Mouse (Mus musculus) intestine, embryonic 14.5 days (tissue): ENCODE data around the gene Ube2h. TPM values are rescaled to one million over a fixed set of nuclear protein-coding genes. Genes with fewer than 3 reads are reported as not detected.

Experiments
- ATAC-seq: fragments of 200-750 bp; cut with Nextera tagmentation; replicated peaks from 2 replicates; pipeline ENCODE4 v1.8.0; 2017; ENCODE audit warnings: low read depth, moderate number of reproducible peaks, moderate TSS enrichment, moderate library complexity; ENCODE audit not compliant: low FRiP score, low TSS enrichment
- DNase-seq: peaks from one replicate; pipeline ENCODE4 v3.0.0-alpha.2; 2018; ENCODE audit warnings: low spot score
- H3K27ac ChIP-seq: fragments of 300-500 bp; sonication (generic); 2 replicates; pipeline ENCODE4 v1.5.1; 2014; ENCODE audit warnings: low read depth, mild to moderate bottlenecking, control low read depth
- H3K27me3 ChIP-seq: fragments of 300-500 bp; sonication (generic); replicated peaks from 2 replicates; pipeline ENCODE4 v1.6.1; 2014; ENCODE audit warnings: low read length, control low read depth; ENCODE audit not compliant: control insufficient read depth, insufficient read depth
- H3K36me3 ChIP-seq: fragments of 300-500 bp; sonication (generic); 2 replicates; pipeline ENCODE4 v1.6.1; 2014; ENCODE audit warnings: low read length, control low read depth; ENCODE audit not compliant: control insufficient read depth, insufficient read depth
- H3K4me1 ChIP-seq: fragments of 300-500 bp; sonication (generic); replicated peaks from 2 replicates; pipeline ENCODE4 v1.6.1; 2014; ENCODE audit warnings: low read length, control low read depth, mixed read lengths; ENCODE audit not compliant: control insufficient read depth, insufficient read depth
- H3K4me2 ChIP-seq: fragments of 300-500 bp; sonication (generic); 2 replicates; pipeline ENCODE4 v1.6.1; 2014; ENCODE audit warnings: low read length
- H3K4me3 ChIP-seq: fragments of 300-500 bp; sonication (generic); 2 replicates; pipeline ENCODE4 v1.5.1; 2014; ENCODE audit warnings: low read depth, low read length, control low read depth, mixed read lengths
- H3K9ac ChIP-seq: fragments of 300-500 bp; sonication (generic); 2 replicates; pipeline ENCODE4 v1.6.1; 2014; ENCODE audit warnings: mild to moderate bottlenecking, low read length
- H3K9me3 ChIP-seq: fragments of 300-500 bp; sonication (generic); 2 replicates; pipeline ENCODE4 v1.6.1; 2016; ENCODE audit warnings: low read length, control low read depth; ENCODE audit not compliant: control insufficient read depth
- WGBS: fragments of 180-500 bp; shearing (Covaris S2); extraction: QIAGEN DNeasy Blood & Tissue Kit; methylation state at CpG from one replicate; pipeline ENCODE4 v1.1.7; 2014; 5-methylcytosine and 5-hydroxymethylcytosine counted together
- polyA plus RNA-seq: library from polyadenylated mRNA; unstranded; fragments of >200 nt; fragmentation: Nextera tagmentation; extraction: Ambion mirVana; gene quantifications from 2 replicates; pipeline ENCODE4 v1.2.1, GENCODE M21; 2014

The Ube2h gene
- polyA plus RNA-seq, 1 experiment from 2014 or later, result 50.5 TPM

- no peak for DNase-seq
- H3K4me1 ChIP-seq, result 0 out of 2 replicates have a peak, but pooled peaks cover 4% of the 10 kb centered on the region
- H3K36me3 ChIP-seq, result no peaks in the 10 kb centered on the region
- 0 out of 2 replicates have a peak, but pooled peaks have one; percentile 43 for ATAC-seq
- H3K4me2 ChIP-seq, result peak overlapping the region; percentile 33
- 10% methylated on average over 5 of the region's 5 CpGs for WGBS
- H3K9me3 ChIP-seq, result no peaks in the 10 kb centered on the region
- H3K27ac ChIP-seq, result peak overlapping the region; percentile 65; the same call in 1 of the 2 replicates
- no peak overlapping the region for H3K4me3 ChIP-seq
- no peaks in the 10 kb centered on the region for H3K27me3 ChIP-seq
- no peak overlapping the region for H3K9ac ChIP-seq
Measured at GRCm38 (mm10) chr6:30336912-30337311, 32.6 kb upstream of the Ube2h start.

GRCm38 (mm10) chr6:30332262-30332661 lies 27.9 kb upstream of the Ube2h start:
- peak; percentile 27; the same call in 1 of the 2 replicates for ATAC-seq
- peak overlapping the region; percentile 47; the same call in 1 of the 2 replicates for H3K27ac ChIP-seq
- no peak for DNase-seq
- no peaks in the 10 kb centered on the region for H3K9me3 ChIP-seq
- 51% methylated on average over 4 of the region's 4 CpGs for WGBS
- H3K4me1 ChIP-seq, result 0 out of 2 replicates have a peak, but pooled peaks cover 4% of the 10 kb centered on the region
- H3K9ac ChIP-seq, result no peak overlapping the region
- H3K4me3 ChIP-seq, result no peak overlapping the region
- H3K36me3 ChIP-seq, result no peaks in the 10 kb centered on the region
- no peaks in the 10 kb centered on the region for H3K27me3 ChIP-seq
- no peak overlapping the region for H3K4me2 ChIP-seq

GRCm38 (mm10) chr6:30330706-30331105 lies 26.4 kb upstream of the Ube2h start:
- WGBS, result 56% methylated on average over 5 of the region's 5 CpGs
- no peak for ATAC-seq

GRCm38 (mm10) chr6:30325932-30326501 lies 21.7 kb upstream of the Ube2h start:
- Histone ChIP-seq H3K27me3 (no peaks in the 10 kb centered on the region), H3K9ac (no peak overlapping the region), H3K4me3 (no peak overlapping the region), H3K4me2 (no peak overlapping the region), H3K27ac (no peak overlapping the region), H3K4me1 (no peaks in the 10 kb centered on the region), H3K9me3 (no peaks in the 10 kb centered on the region), H3K36me3 (no peaks in the 10 kb centered on the region)
- WGBS, result 67% methylated on average over 4 of the region's 4 CpGs
- no peak for DNase-seq
- ATAC-seq, result no peak

More at GRCm38 (mm10) chr6:30330706-30331105, 26.4 kb upstream of the Ube2h start:
- Histone ChIP-seq H3K4me3 (no peak overlapping the region), H3K27me3 (no peaks in the 10 kb centered on the region), H3K36me3 (no peaks in the 10 kb centered on the region), H3K9me3 (no peaks in the 10 kb centered on the region), H3K27ac (no peak overlapping the region), H3K4me2 (no peak overlapping the region), H3K4me1 (no peaks in the 10 kb centered on the region), H3K9ac (no peak overlapping the region)
- no peak for DNase-seq

GRCm38 (mm10) chr6:30321002-30321401 lies 16.7 kb upstream of the Ube2h start:
- no peak overlapping the region for H3K4me3 ChIP-seq
- ATAC-seq, result no peak
- H3K36me3 ChIP-seq, result no peaks in the 10 kb centered on the region
- 36% methylated on average over 4 of the region's 4 CpGs for WGBS
- H3K4me2 ChIP-seq, result no peak overlapping the region
- H3K27ac ChIP-seq, result no peak overlapping the region; the same call in 1 of the 2 replicates
- no peaks in the 10 kb centered on the region for H3K9me3 ChIP-seq
- H3K27me3 ChIP-seq, result no peaks in the 10 kb centered on the region
- no peak overlapping the region for H3K9ac ChIP-seq
- no peak for DNase-seq
- H3K4me1 ChIP-seq, result no peaks in the 10 kb centered on the region

- Histone ChIP-seq H3K36me3 (no peaks in the 10 kb centered on the region), H3K9me3 (no peaks in the 10 kb centered on the region), H3K4me1 (no peaks in the 10 kb centered on the region), H3K27ac (no peak overlapping the region), H3K27me3 (no peaks in the 10 kb centered on the region), H3K9ac (no peak overlapping the region), H3K4me2 (no peak overlapping the region), H3K4me3 (no peak overlapping the region)
- ATAC-seq (no peak), DNase-seq (no peak)
- 76% methylated on average over 5 of the region's 5 CpGs for WGBS
Measured at GRCm38 (mm10) chr6:30319216-30319615, 14.9 kb upstream of the Ube2h start.

GRCm38 (mm10) chr6:30312006-30312405 lies 7.7 kb upstream of the Ube2h start:
- no peak overlapping the region for H3K27ac ChIP-seq
- 14% methylated on average over 1 of the region's 1 CpGs for WGBS
- no peaks in the 10 kb centered on the region for H3K27me3 ChIP-seq
- H3K4me3 ChIP-seq, result no peak overlapping the region
- DNase-seq (no peak), ATAC-seq (no peak)
- no peaks in the 10 kb centered on the region for H3K9me3 ChIP-seq
- peaks cover 16% of the 10 kb centered on the region for H3K4me1 ChIP-seq
- no peak overlapping the region for H3K9ac ChIP-seq
- no peak overlapping the region for H3K4me2 ChIP-seq
- H3K36me3 ChIP-seq, result no peaks in the 10 kb centered on the region

GRCm38 (mm10) chr6:30308751-30309150 lies 4.4 kb upstream of the Ube2h start:
- ATAC-seq, result no peak
- Histone ChIP-seq H3K27me3 (no peaks in the 10 kb centered on the region), H3K4me2 (no peak overlapping the region), H3K9ac (no peak overlapping the region), H3K9me3 (no peaks in the 10 kb centered on the region), H3K4me3 (no peak overlapping the region), H3K27ac (peak overlapping the region; percentile 69; the same call in 1 of the 2 replicates), H3K36me3 (no peaks in the 10 kb centered on the region), H3K4me1 (peaks cover 17% of the 10 kb centered on the region)
- DNase-seq, result no peak
- WGBS, result 38% methylated on average over 4 of the region's 4 CpGs

- Histone ChIP-seq H3K4me1 (peaks cover 17% of the 10 kb centered on the region), H3K9me3 (no peaks in the 10 kb centered on the region), H3K9ac (no peak overlapping the region), H3K27ac (peak overlapping the region; percentile 69), H3K4me2 (peak overlapping the region; percentile 25), H3K4me3 (no peak overlapping the region), H3K27me3 (no peaks in the 10 kb centered on the region), H3K36me3 (no peaks in the 10 kb centered on the region)
- 6% methylated on average over 9 of the region's 9 CpGs for WGBS
- DNase-seq (peak; percentile 67), ATAC-seq (peak; percentile 28; the same call in 1 of the 2 replicates)
Measured at GRCm38 (mm10) chr6:30307691-30308090, 3.4 kb upstream of the Ube2h start.
